Mouse (Mus musculus): ENCODE measurements around the gene Tom1l2. TPM values are rescaled to one million over a fixed set of nuclear protein-coding genes. Genes with fewer than 3 reads are reported as not detected.

The Tom1l2 gene
- polyA plus RNA-seq, 1 experiment from 2014 or later = 19.5 TPM

- Histone ChIP-seq H3K9ac (ENCODE audit: low read length) (no peak overlapping the region), H3K4me1 (replicated peaks; ENCODE audit: control insufficient read depth, insufficient read depth, low read length) (no peaks in the 10 kb centered on the region), H3K36me3 (ENCODE audit: control insufficient read depth, insufficient read depth, low read length) (no peaks in the 10 kb centered on the region), H3K27ac (ENCODE audit: low read depth, low read length) (no peak overlapping the region; the same call in 1 of the 2 replicates), H3K9me3 (ENCODE audit: control insufficient read depth, low read length) (no peaks in the 10 kb centered on the region), H3K4me2 (ENCODE audit: low read depth, low read length, severe bottlenecking) (no peak overlapping the region), H3K4me3 (ENCODE audit: low read depth, low read length) (no peak overlapping the region), H3K27me3 (ENCODE audit: control insufficient read depth, insufficient read depth, low read length) (no peaks in the 10 kb centered on the region)
- no peak for DNase-seq (ENCODE audit: low spot score)
- 87% methylated on average over 6 of the region's 6 CpGs for WGBS
- no peak for ATAC-seq (replicated peaks; ENCODE audit: low FRiP score)
Measured at GRCm38 (mm10) chr11:60276408-60277093, 76.2 kb downstream of the Tom1l2 start.

GRCm38 (mm10) chr11:60273273-60273805, 79.4 kb downstream of the Tom1l2 start:
- no peak overlapping the region for H3K9ac ChIP-seq (ENCODE audit: low read length)
- H3K4me3 ChIP-seq (ENCODE audit: low read depth, low read length) = no peak overlapping the region
- H3K36me3 ChIP-seq (ENCODE audit: control insufficient read depth, insufficient read depth, low read length) = no peaks in the 10 kb centered on the region
- no peak for DNase-seq (ENCODE audit: low spot score)
- H3K27ac ChIP-seq (ENCODE audit: low read depth, low read length) = no peak overlapping the region
- WGBS = 69% methylated on average over 5 of the region's 5 CpGs
- no peak for ATAC-seq (replicated peaks; ENCODE audit: low FRiP score)
- no peaks in the 10 kb centered on the region for H3K27me3 ChIP-seq (ENCODE audit: control insufficient read depth, insufficient read depth, low read length)
- no peaks in the 10 kb centered on the region for H3K9me3 ChIP-seq (ENCODE audit: control insufficient read depth, low read length)
- no peak overlapping the region for H3K4me2 ChIP-seq (ENCODE audit: low read depth, low read length, severe bottlenecking)
- no peaks in the 10 kb centered on the region for H3K4me1 ChIP-seq (replicated peaks; ENCODE audit: control insufficient read depth, insufficient read depth, low read length)

GRCm38 (mm10) chr11:60268563-60268962, 84.1 kb downstream of the Tom1l2 start:
- no peak overlapping the region for H3K4me2 ChIP-seq (ENCODE audit: low read depth, low read length, severe bottlenecking)
- H3K4me1 ChIP-seq (replicated peaks; ENCODE audit: control insufficient read depth, insufficient read depth, low read length) = no peaks in the 10 kb centered on the region
- no peaks in the 10 kb centered on the region for H3K27me3 ChIP-seq (ENCODE audit: control insufficient read depth, insufficient read depth, low read length)
- ATAC-seq (replicated peaks; ENCODE audit: low FRiP score) (no peak), DNase-seq (ENCODE audit: low spot score) (no peak)
- no peak overlapping the region for H3K9ac ChIP-seq (ENCODE audit: low read length)
- H3K4me3 ChIP-seq (ENCODE audit: low read depth, low read length) = no peak overlapping the region
- no peaks in the 10 kb centered on the region for H3K9me3 ChIP-seq (ENCODE audit: control insufficient read depth, low read length)
- WGBS = 55% methylated on average over 3 of the region's 3 CpGs
- H3K36me3 ChIP-seq (ENCODE audit: control insufficient read depth, insufficient read depth, low read length) = no peaks in the 10 kb centered on the region
- H3K27ac ChIP-seq (ENCODE audit: low read depth, low read length) = no peak overlapping the region

- WGBS = 87% methylated on average over 4 of the region's 4 CpGs
- no peak for DNase-seq (ENCODE audit: low spot score)
Measured at GRCm38 (mm10) chr11:60265271-60265985, 87.3 kb downstream of the Tom1l2 start.

GRCm38 (mm10) chr11:60264651-60265050, 88.1 kb downstream of the Tom1l2 start:
- WGBS = 79% methylated on average over 1 of the region's 1 CpGs
- no peak overlapping the region for H3K4me2 ChIP-seq (ENCODE audit: low read depth, low read length, severe bottlenecking)
- no peaks in the 10 kb centered on the region for H3K9me3 ChIP-seq (ENCODE audit: control insufficient read depth, low read length)
- H3K4me1 ChIP-seq (replicated peaks; ENCODE audit: control insufficient read depth, insufficient read depth, low read length) = no peaks in the 10 kb centered on the region
- H3K4me3 ChIP-seq (ENCODE audit: low read depth, low read length) = no peak overlapping the region
- H3K27ac ChIP-seq (ENCODE audit: low read depth, low read length) = no peak overlapping the region
- H3K36me3 ChIP-seq (ENCODE audit: control insufficient read depth, insufficient read depth, low read length) = no peaks in the 10 kb centered on the region
- no peaks in the 10 kb centered on the region for H3K27me3 ChIP-seq (ENCODE audit: control insufficient read depth, insufficient read depth, low read length)
- DNase-seq (ENCODE audit: low spot score) (no peak), ATAC-seq (replicated peaks; ENCODE audit: low FRiP score) (no peak)
- no peak overlapping the region for H3K9ac ChIP-seq (ENCODE audit: low read length)

More at GRCm38 (mm10) chr11:60265271-60265985, 87.3 kb downstream of the Tom1l2 start:
- Histone ChIP-seq H3K4me1 (replicated peaks; ENCODE audit: control insufficient read depth, insufficient read depth, low read length) (no peaks in the 10 kb centered on the region), H3K4me3 (ENCODE audit: low read depth, low read length) (no peak overlapping the region), H3K27ac (ENCODE audit: low read depth, low read length) (no peak overlapping the region), H3K36me3 (ENCODE audit: control insufficient read depth, insufficient read depth, low read length) (no peaks in the 10 kb centered on the region), H3K27me3 (ENCODE audit: control insufficient read depth, insufficient read depth, low read length) (no peaks in the 10 kb centered on the region), H3K9ac (ENCODE audit: low read length) (no peak overlapping the region), H3K4me2 (ENCODE audit: low read depth, low read length, severe bottlenecking) (no peak overlapping the region), H3K9me3 (ENCODE audit: control insufficient read depth, low read length) (no peaks in the 10 kb centered on the region)
- no peak for ATAC-seq (replicated peaks; ENCODE audit: low FRiP score)

GRCm38 (mm10) chr11:60262396-60262795, 90.3 kb downstream of the Tom1l2 start:
- DNase-seq (ENCODE audit: low spot score) = no peak
- WGBS = 92% methylated on average over 4 of the region's 4 CpGs
- Histone ChIP-seq H3K27me3 (ENCODE audit: control insufficient read depth, insufficient read depth, low read length) (no peaks in the 10 kb centered on the region), H3K36me3 (ENCODE audit: control insufficient read depth, insufficient read depth, low read length) (no peaks in the 10 kb centered on the region), H3K4me3 (ENCODE audit: low read depth, low read length) (no peak overlapping the region), H3K27ac (ENCODE audit: low read depth, low read length) (no peak overlapping the region), H3K9ac (ENCODE audit: low read length) (no peak overlapping the region), H3K9me3 (ENCODE audit: control insufficient read depth, low read length) (no peaks in the 10 kb centered on the region), H3K4me1 (replicated peaks; ENCODE audit: control insufficient read depth, insufficient read depth, low read length) (no peaks in the 10 kb centered on the region), H3K4me2 (ENCODE audit: low read depth, low read length, severe bottlenecking) (no peak overlapping the region)
- ATAC-seq (replicated peaks; ENCODE audit: low FRiP score) = no peak

GRCm38 (mm10) chr11:60260743-60261142, 92.0 kb downstream of the Tom1l2 start:
- Histone ChIP-seq H3K4me2 (ENCODE audit: low read depth, low read length, severe bottlenecking) (no peak overlapping the region), H3K4me1 (replicated peaks; ENCODE audit: control insufficient read depth, insufficient read depth, low read length) (no peaks in the 10 kb centered on the region), H3K4me3 (ENCODE audit: low read depth, low read length) (no peak overlapping the region), H3K27ac (ENCODE audit: low read depth, low read length) (no peak overlapping the region), H3K9me3 (ENCODE audit: control insufficient read depth, low read length) (no peaks in the 10 kb centered on the region), H3K27me3 (ENCODE audit: control insufficient read depth, insufficient read depth, low read length) (no peaks in the 10 kb centered on the region), H3K36me3 (ENCODE audit: control insufficient read depth, insufficient read depth, low read length) (no peaks in the 10 kb centered on the region), H3K9ac (ENCODE audit: low read length) (no peak overlapping the region)
- no peak for ATAC-seq (replicated peaks; ENCODE audit: low FRiP score)
- 89% methylated on average over 3 of the region's 3 CpGs for WGBS
- no peak for DNase-seq (ENCODE audit: low spot score)

- no peak overlapping the region for H3K27ac ChIP-seq (ENCODE audit: low read depth, low read length)
- no peak overlapping the region for H3K4me3 ChIP-seq (ENCODE audit: low read depth, low read length)
- H3K4me1 ChIP-seq (replicated peaks; ENCODE audit: control insufficient read depth, insufficient read depth, low read length) = no peaks in the 10 kb centered on the region
- H3K9ac ChIP-seq (ENCODE audit: low read length) = no peak overlapping the region
- H3K27me3 ChIP-seq (ENCODE audit: control insufficient read depth, insufficient read depth, low read length) = no peaks in the 10 kb centered on the region
- H3K36me3 ChIP-seq (ENCODE audit: control insufficient read depth, insufficient read depth, low read length) = no peaks in the 10 kb centered on the region
- H3K4me2 ChIP-seq (ENCODE audit: low read depth, low read length, severe bottlenecking) = no peak overlapping the region
- no peak for ATAC-seq (replicated peaks; ENCODE audit: low FRiP score)
- WGBS = 82% methylated on average over 2 of the region's 2 CpGs
- no peak for DNase-seq (ENCODE audit: low spot score)
- H3K9me3 ChIP-seq (ENCODE audit: control insufficient read depth, low read length) = no peaks in the 10 kb centered on the region
Measured at GRCm38 (mm10) chr11:60257696-60258095, 95.0 kb downstream of the Tom1l2 start.

All from forebrain, embryonic 11.5 days (tissue).